Mouse (Mus musculus) heart, adult 2 months (tissue): Measurements from ENCODE around the gene Fads1. TPM values are rescaled to one million over a fixed set of nuclear protein-coding genes. Genes with fewer than 3 reads are reported as not detected.
"Not testable (repeated sequence)": the region's sequence is repeated elsewhere in the genome, so short reads cannot be mapped to it uniquely, and the experiment has no call there.

Source experiments
- DNase-seq, 2 experiments: peaks; one replicate each; pipeline ENCODE4 v3.0.0; 2021
- H3K27ac ChIP-seq: fragments of 200-600 bp; 2 replicates; pipeline ENCODE4 v1.8.1; 2022
- H3K27me3 ChIP-seq: fragments of 200-500 bp; 2 replicates; pipeline ENCODE4 v1.6.1; 2012; ENCODE audit warnings: mild to moderate bottlenecking, low read length, inconsistent platforms, mixed read lengths; ENCODE audit not compliant: control insufficient read depth, insufficient read depth
- H3K36me3 ChIP-seq: fragments of 200-500 bp; 2 replicates; pipeline ENCODE4 v1.6.1; 2012; ENCODE audit warnings: low read length, inconsistent platforms; ENCODE audit not compliant: control insufficient read depth, insufficient read depth
- H3K4me1 ChIP-seq: fragments of 200-500 bp; 2 replicates; pipeline ENCODE4 v1.6.1; 2011; ENCODE audit warnings: low read length; ENCODE audit not compliant: control insufficient read depth, insufficient read depth
- H3K4me3 ChIP-seq: fragments of 200-600 bp; 2 replicates; pipeline ENCODE4 v1.8.1; 2022
- H3K79me2 ChIP-seq: fragments of 200-500 bp; replicated peaks from 2 replicates; pipeline ENCODE4 v1.6.1; 2012; ENCODE audit warnings: mild to moderate bottlenecking, inconsistent platforms, low read length, moderate library complexity, mixed read lengths; ENCODE audit not compliant: control insufficient read depth, insufficient read depth
- H3K9ac ChIP-seq: fragments of 200-500 bp; 2 replicates; pipeline ENCODE4 v1.6.1; 2012; ENCODE audit warnings: low read depth, mild to moderate bottlenecking, control low read depth, inconsistent platforms, low read length, mixed read lengths
- CTCF ChIP-seq: fragments of 200-600 bp; IDR thresholded peaks from 2 replicates; pipeline ENCODE4 v1.8.1; 2022; ENCODE audit warnings: antibody characterized with exemption, mild to moderate bottlenecking, moderate library complexity
- EP300 ChIP-seq: fragments of 200-500 bp; IDR thresholded peaks from 2 replicates; pipeline ENCODE4 v1.6.1; 2011; ENCODE audit warnings: low read depth, low read length, control low read depth; ENCODE audit not compliant: insufficient read depth
- POLR2A ChIP-seq: fragments of 200-500 bp; IDR thresholded peaks from 2 replicates; pipeline ENCODE4 v1.6.1; 2011; ENCODE audit warnings: mild to moderate bottlenecking, low read depth, low read length, control low read depth; ENCODE audit not compliant: insufficient read depth
- WGBS: fragments of 180-500 bp; shearing (Covaris S2); methylation state at CpG from one replicate; pipeline ENCODE4 v1.1.7; 2018; 5-methylcytosine and 5-hydroxymethylcytosine counted together
- intact Hi-C: fragments of 180-260 bp; cut with DNase I; formaldehyde crosslinking; loops from one replicate; pipeline ENCODE4 v1.15.1; 2025
- polyA plus RNA-seq: library from polyadenylated mRNA; depleted of rRNA; stranded (reverse); fragments of >200 nt; gene quantifications from 2 replicates; pipeline ENCODE4 v1.2.3, GENCODE M21; 2012
- total RNA-seq, 2 experiments: library from RNA; stranded (reverse); gene quantifications; 2 replicates each; pipeline ENCODE4 v1.2.3; 2021

Fads1 gene
- total and polyA plus RNA-seq, 3 experiments, result 16.2 to 25.3 (median 24.2) TPM

- Histone ChIP-seq H3K4me1 (0 out of 2 replicates have a peak, but pooled peaks cover 2% of the 10 kb centered on the region), H3K9ac (no peak overlapping the region), H3K4me3 (no peak overlapping the region), H3K79me2 (no peaks in the 10 kb centered on the region), H3K27me3 (no peaks in the 10 kb centered on the region), H3K27ac (no peak overlapping the region), H3K36me3 (no peaks in the 10 kb centered on the region)
- WGBS, result 81% methylated on average over 3 of the region's 3 CpGs
- no peak for DNase-seq
- intact Hi-C loops, result no loop called here
- TF ChIP-seq CTCF (no peak), POLR2A (no peak), EP300 (no peak)
Measured at GRCm38 (mm10) chr19:10168441-10168840, 14.2 kb upstream of the Fads1 start.

GRCm38 (mm10) chr19:10169179-10169578, 13.5 kb upstream of the Fads1 start:
- Histone ChIP-seq H3K9ac (no peak overlapping the region), H3K79me2 (no peaks in the 10 kb centered on the region), H3K4me1 (peaks cover 2% of the 10 kb centered on the region; the same call in 1 of the 2 replicates), H3K27ac (no peak overlapping the region), H3K4me3 (no peak overlapping the region), H3K27me3 (no peaks in the 10 kb centered on the region), H3K36me3 (no peaks in the 10 kb centered on the region)
- no peak for DNase-seq
- TF ChIP-seq POLR2A (no peak), EP300 (no peak), CTCF (no peak)
- intact Hi-C loops, result no loop called here

GRCm38 (mm10) chr19:10169692-10170330, 12.9 kb upstream of the Fads1 start:
- intact Hi-C loops, H3K27ac ChIP-seq, H3K9ac ChIP-seq, H3K79me2 ChIP-seq, H3K4me3 ChIP-seq, H3K27me3 ChIP-seq, H3K4me1 ChIP-seq, H3K36me3 ChIP-seq, DNase-seq: not testable (repeated sequence)
- WGBS, result 87% methylated on average over 3 of the region's 3 CpGs

GRCm38 (mm10) chr19:10170466-10170865, 12.2 kb upstream of the Fads1 start:
- Histone ChIP-seq H3K27ac (no peak overlapping the region), H3K9ac (no peak overlapping the region), H3K79me2 (no peaks in the 10 kb centered on the region), H3K4me3 (no peak overlapping the region), H3K27me3 (no peaks in the 10 kb centered on the region), H3K36me3 (no peaks in the 10 kb centered on the region), H3K4me1 (peaks cover 2% of the 10 kb centered on the region; the same call in 1 of the 2 replicates)
- intact Hi-C loops, result no loop called here
- no peak for TF ChIP-seq CTCF
- no peak for DNase-seq
- 63% methylated on average over 1 of the region's 1 CpGs for WGBS

GRCm38 (mm10) chr19:10171359-10171758, 11.3 kb upstream of the Fads1 start:
- H3K36me3 ChIP-seq, result no peaks in the 10 kb centered on the region
- DNase-seq, result no peak
- TF ChIP-seq EP300, result no peak
- TF ChIP-seq POLR2A, result no peak
- no peak for TF ChIP-seq CTCF
- H3K4me1 ChIP-seq, result peaks cover 2% of the 10 kb centered on the region; the same call in 1 of the 2 replicates
- H3K4me3 ChIP-seq, result no peak overlapping the region
- H3K9ac ChIP-seq, result no peak overlapping the region
- H3K27ac ChIP-seq, result no peak overlapping the region
- intact Hi-C loops, result no loop called here
- H3K27me3 ChIP-seq, result no peaks in the 10 kb centered on the region
- 68% methylated on average over 7 of the region's 7 CpGs for WGBS
- no peaks in the 10 kb centered on the region for H3K79me2 ChIP-seq

- H3K4me3 ChIP-seq, result no peak overlapping the region
- no peaks in the 10 kb centered on the region for H3K79me2 ChIP-seq
- no peaks in the 10 kb centered on the region for H3K27me3 ChIP-seq
- no peak overlapping the region for H3K9ac ChIP-seq
- H3K4me1 ChIP-seq, result peaks cover 2% of the 10 kb centered on the region
- no peak overlapping the region for H3K27ac ChIP-seq
- DNase-seq, result no peak
- H3K36me3 ChIP-seq, result no peaks in the 10 kb centered on the region
- intact Hi-C loops, result no loop called here
- TF ChIP-seq POLR2A (no peak), EP300 (no peak), CTCF (no peak)
Measured at GRCm38 (mm10) chr19:10171846-10172245, 10.8 kb upstream of the Fads1 start.
